Mouse (Mus musculus) adrenal gland, postnatal 4 days (tissue): ENCODE data around the gene Abhd6. TPM values are rescaled to one million over a fixed set of nuclear protein-coding genes. Genes with fewer than 3 reads are reported as not detected.

Experiments used
- DNase-seq, 2 experiments: peaks; one replicate each; pipeline ENCODE4 v3.0.0; 2021 to 2022; ENCODE audit warnings: low spot score in 2 of 2, mixed read lengths in 2 of 2
- long read RNA-seq, 2 experiments: library from polyadenylated mRNA; stranded (forward); transcript quantifications; one replicate each; pipeline ENCODE4 v2.0.0; 2021
- total RNA-seq, 2 experiments: library from RNA; stranded (reverse); gene quantifications; 2 replicates each; pipeline ENCODE4 v1.2.3; 2021

Gene Abhd6
- 10 to 100 TPM; 42.3 to 47.3 TPM for total RNA-seq
- long read RNA-seq, experiment 1, transcript Abhd6-202 (9 exons, 2,226 nt), result major isoform, 51 of 88 reads
- long read RNA-seq, experiment 1, transcript Abhd6-203 (8 exons, 1,958 nt), result minor isoform, 6 of 88 reads
- long read RNA-seq, experiment 1, transcript Abhd6-201 (9 exons, 1,401 nt), result minor isoform, 9 of 88 reads
- long read RNA-seq, experiment 1, partial matches to known transcripts, result 3 of 88 reads
- long read RNA-seq, experiment 1, other reads (novel, unspliced or antisense), result 19 of 88 reads
- long read RNA-seq, experiment 2, transcript Abhd6-201 (9 exons, 1,401 nt), result minor isoform, 8 of 102 reads
- long read RNA-seq, experiment 2, transcript Abhd6-202 (9 exons, 2,226 nt), result major isoform, 66 of 102 reads
- long read RNA-seq, experiment 2, partial matches to known transcripts, result 16 of 102 reads
- long read RNA-seq, experiment 2, other reads (novel, unspliced or antisense), result 9 of 102 reads

- DNase-seq, result peak; percentile 67 to 72
Observed at GRCm38 (mm10) chr14:8002432-8003092, at the start of gene Abhd6. Gene Abhd6 (plus strand): TSS chr14:8002902.

GRCm38 (mm10) chr14:7954071-7954471 is 48.6 kb upstream of the Abhd6 start:
- no peak for DNase-seq

- DNase-seq, result no peak
Observed at GRCm38 (mm10) chr14:7956427-7956826, 46.3 kb upstream of the Abhd6 start.

GRCm38 (mm10) chr14:7957049-7957448 is 45.7 kb upstream of the Abhd6 start, which contains the start of gene Gm45521:
Gene Gm45521 (plus strand): TSS chr14:7957288.
- no peak for DNase-seq

GRCm38 (mm10) chr14:7960616-7961015 is 42.1 kb upstream of the Abhd6 start:
- DNase-seq, result no peak

- DNase-seq, result no peak
Observed at GRCm38 (mm10) chr14:7961714-7962113, 41.0 kb upstream of the Abhd6 start.

GRCm38 (mm10) chr14:7962626-7963025 is 40.1 kb upstream of the Abhd6 start:
- DNase-seq, result no peak

- no peak for DNase-seq
Observed at GRCm38 (mm10) chr14:7963160-7963559, 39.5 kb upstream of the Abhd6 start.

- peak in 1 of 2 experiments; percentile 34 for DNase-seq
Observed at GRCm38 (mm10) chr14:7964219-7964889, 38.3 kb upstream of the Abhd6 start.

GRCm38 (mm10) chr14:7971889-7972493 is 30.7 kb upstream of the Abhd6 start:
- DNase-seq, result no peak

GRCm38 (mm10) chr14:7974643-7975042 is 28.1 kb upstream of the Abhd6 start:
- no peak for DNase-seq

GRCm38 (mm10) chr14:7975177-7975576 is 27.5 kb upstream of the Abhd6 start:
- no peak for DNase-seq

- DNase-seq, result no peak
Observed at GRCm38 (mm10) chr14:7977471-7977870, 25.2 kb upstream of the Abhd6 start.

- DNase-seq, result no peak
Observed at GRCm38 (mm10) chr14:7978183-7978582, 24.5 kb upstream of the Abhd6 start.

- DNase-seq, result no peak
Observed at GRCm38 (mm10) chr14:7981226-7981625, 21.5 kb upstream of the Abhd6 start.

- no peak for DNase-seq
Observed at GRCm38 (mm10) chr14:7986913-7987312, 15.8 kb upstream of the Abhd6 start.

GRCm38 (mm10) chr14:7989371-7989770 is 13.3 kb upstream of the Abhd6 start:
- DNase-seq, result no peak

GRCm38 (mm10) chr14:7989961-7990360 is 12.7 kb upstream of the Abhd6 start:
- DNase-seq, result no peak

GRCm38 (mm10) chr14:7991108-7991776 is 11.5 kb upstream of the Abhd6 start:
- no peak for DNase-seq

GRCm38 (mm10) chr14:7992158-7992557 is 10.5 kb upstream of the Abhd6 start:
- DNase-seq, result no peak

GRCm38 (mm10) chr14:7994271-7994767 is 8.4 kb upstream of the Abhd6 start, which contains the start of gene Dnase1l3:
Gene Dnase1l3 (minus strand): TSS chr14:7994573.
- DNase-seq, result peak in 1 of 2 experiments; percentile 38
